Mouse (Mus musculus) sigmoid colon, adult 10 weeks (tissue): Measurements from ENCODE around the gene Nphp3. TPM values are rescaled to one million over a fixed set of nuclear protein-coding genes. Genes with fewer than 3 reads are reported as not detected.

Experiments used
- polyA plus RNA-seq: library from polyadenylated mRNA; stranded (reverse); fragments of 350-450 nt; fragmentation: Illumina TruSeq; extraction: RNeasy Lipid Tissue Mini Kit (QIAGEN cat#74804); gene quantifications from one replicate; pipeline ENCODE4 v1.2.3, GENCODE M21; 2014; ENCODE audit warnings: low read depth, low replicate concordance

Nphp3 gene
- 5.9 TPM for polyA plus RNA-seq

DNA sequence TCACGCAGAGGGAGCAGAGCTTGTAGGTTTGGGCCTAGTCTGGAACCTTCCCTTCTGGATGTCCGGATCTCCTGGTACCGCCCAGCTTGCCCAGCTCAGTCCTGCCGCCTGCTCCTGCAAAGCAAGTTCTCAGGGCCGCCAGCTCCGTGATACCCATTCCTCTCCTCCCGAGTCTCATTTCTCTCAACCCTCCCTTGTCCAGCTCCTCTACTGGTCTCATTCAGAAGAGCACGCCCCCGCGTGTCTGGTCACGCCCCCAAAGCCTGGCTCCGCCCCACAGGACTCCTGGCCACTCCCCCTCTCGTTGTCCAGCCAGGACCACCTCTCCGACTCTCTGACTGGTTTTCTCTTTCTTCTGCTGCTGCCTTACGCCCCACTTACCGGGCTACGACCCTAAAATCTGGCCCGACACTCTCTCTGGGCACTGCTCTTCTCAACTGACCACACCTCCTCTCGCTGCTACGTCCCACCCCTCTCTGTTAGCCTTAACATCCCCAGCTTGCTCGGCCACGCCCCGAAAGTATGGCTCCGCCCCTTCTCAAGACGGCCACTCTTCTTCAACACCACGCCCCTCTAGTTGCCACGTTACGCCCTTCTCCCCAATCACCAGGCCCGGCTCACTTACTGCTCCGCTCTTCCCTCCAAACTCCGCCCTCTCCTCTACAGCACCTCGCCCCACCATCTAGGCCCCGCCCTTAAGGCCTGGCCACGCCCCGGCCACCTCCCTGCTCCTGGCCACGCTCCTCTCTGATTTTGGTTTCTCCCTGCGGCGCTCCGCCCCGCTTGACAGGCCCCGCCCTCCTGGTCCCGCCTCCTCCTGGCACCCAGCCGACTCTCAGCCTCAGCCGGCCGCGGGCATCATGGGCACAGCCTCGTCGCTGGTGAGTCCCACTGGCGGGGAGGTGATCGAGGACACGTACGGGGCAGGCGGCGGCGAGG, at the start of gene Nphp3:
TSS of gene Nphp3 (plus strand) at position 624 of the 939 bp plus-strand sequence.

DNA sequence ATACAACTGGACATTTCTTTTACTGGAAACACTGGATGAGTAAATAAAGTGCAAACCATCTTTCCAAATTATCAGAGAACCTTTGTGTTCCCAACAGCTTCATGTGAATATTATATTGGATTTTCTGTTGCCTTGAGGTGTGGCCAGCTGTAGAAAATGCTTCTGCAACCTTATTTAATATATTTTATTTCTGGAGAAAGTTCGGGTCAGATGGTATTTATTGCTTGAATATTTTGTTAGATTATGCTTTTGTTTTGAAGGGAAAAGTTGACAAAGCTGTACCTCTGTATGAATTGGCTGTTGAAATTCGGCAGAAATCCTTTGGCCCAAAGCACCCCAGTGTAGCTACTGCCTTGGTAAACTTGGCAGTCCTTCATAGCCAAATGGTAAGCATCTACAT, 38.0 kb downstream of the Nphp3 start, which contains the start of gene Gm28305:
TSS of gene Gm28305 (plus strand) at position 301 of the 400 bp plus-strand sequence.

DNA sequence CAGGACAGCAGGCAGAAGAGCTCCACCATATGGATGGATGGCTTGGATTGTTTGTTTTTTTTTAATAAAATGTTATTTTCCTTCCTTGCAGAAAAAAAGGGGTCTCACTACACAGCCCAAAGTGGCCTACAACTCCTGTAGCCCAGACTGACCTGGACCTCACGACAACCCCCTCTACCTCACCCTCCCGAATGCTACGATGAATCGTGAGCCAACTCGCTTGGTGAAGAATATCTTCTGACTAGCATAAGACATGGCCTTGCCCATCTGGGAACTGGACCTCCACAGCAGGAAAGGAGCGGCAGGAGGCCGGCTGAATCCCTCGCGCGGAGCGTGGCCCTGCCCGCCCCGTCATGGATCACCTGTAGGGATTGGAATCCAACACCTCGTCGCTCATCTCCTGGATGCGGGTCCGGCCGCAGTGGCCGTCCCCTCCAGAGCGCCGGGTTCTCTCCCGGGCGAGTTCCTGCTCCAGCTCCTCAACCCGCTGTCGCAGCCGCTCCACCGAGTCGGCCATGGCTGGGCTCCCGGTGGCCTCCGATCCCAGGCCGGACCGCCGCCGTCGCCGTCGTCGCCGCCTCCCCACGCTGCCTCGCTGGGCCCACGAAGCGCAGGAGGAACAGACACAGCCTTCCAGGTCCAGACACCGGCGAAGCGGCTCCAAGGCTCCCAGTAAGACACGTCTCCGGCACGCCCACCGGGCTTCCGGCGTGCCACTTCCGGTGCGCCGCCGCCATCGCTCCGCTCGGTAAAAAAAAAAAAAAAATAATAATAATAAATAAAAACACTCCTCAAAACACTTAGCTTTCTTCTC, 60.3 kb downstream of the Nphp3 start, which contains the start of gene Uba5:
TSS of gene Uba5 (minus strand) at position 705 of the 814 bp plus-strand sequence.

DNA sequence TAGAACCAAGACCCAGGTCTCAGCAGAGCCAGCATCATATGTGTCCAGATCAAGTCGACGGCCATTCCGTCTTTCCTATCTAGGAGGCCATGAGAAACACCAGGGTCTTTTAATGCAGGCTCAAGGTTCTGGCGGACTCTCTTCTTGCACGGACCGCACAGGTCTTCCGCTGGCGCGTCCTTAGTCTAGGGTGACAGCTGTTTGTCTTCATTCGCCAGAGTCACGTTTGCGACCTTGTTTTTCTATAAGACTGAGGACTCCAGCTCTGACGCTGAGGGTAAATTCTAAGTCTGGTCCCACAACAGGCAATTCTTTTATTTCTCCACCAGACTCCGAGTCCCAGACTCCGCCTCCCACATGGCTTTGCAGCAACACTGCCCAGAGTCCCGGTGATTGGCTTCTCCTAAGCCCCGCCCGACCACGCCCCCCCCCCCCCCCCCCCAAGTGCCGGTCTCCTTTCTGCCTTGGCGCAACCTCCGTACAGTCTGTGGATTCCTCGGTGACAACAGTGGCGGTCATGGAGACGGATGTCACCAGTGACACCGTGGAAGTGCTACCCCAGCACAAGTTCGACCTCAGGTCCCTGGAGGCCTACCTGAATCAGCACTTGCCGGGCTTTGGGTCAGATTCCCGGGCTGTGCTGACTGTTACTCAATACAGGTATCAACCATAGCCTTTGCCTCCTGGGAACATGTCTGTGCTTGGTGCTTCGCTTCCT, 61.1 kb downstream of the Nphp3 start, which contains the start of gene Acad11:
TSS of gene Acad11 (plus strand) at position 134 of the 718 bp plus-strand sequence.

Other genes with a start within 250 kb of the Nphp3 start
- gene Tmem108, start 240.7 kb upstream of the Nphp3 start, polyA plus RNA-seq: 0.47 TPM
- not detected for gene Gm28305, start 38.1 kb downstream of the Nphp3 start, polyA plus RNA-seq
- 57.4 TPM for gene Uba5, start 60.6 kb downstream of the Nphp3 start, polyA plus RNA-seq
- 153 TPM for gene Acad11, start 60.8 kb downstream of the Nphp3 start, polyA plus RNA-seq
- gene Ackr4, start 124.4 kb downstream of the Nphp3 start, polyA plus RNA-seq: 17.0 TPM